Mouse (Mus musculus): Measurements from ENCODE around the gene Smarcb1.

The Smarcb1 gene

DNA sequence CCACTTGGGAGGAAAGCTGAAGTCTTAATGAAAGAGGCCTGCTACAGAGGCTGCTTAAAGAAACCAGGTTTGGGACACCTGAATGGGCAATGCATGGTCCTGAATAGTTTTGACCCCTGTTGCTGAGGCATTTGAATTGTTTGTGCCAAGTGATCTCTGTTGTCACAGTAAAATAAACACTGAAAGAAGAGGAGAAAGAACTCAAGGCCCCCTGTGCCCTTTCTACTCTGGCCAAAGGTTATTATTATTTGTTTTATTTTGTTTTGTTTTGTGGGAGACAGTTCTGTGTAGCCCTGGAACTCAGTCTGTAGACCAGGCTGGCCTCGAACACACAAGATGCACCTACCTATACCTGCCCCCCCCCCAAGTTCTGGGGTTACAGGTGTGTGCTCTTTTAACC, 13.6 kb upstream of the Smarcb1 start:
- no peak for DNase-seq (ENCODE audit: extremely low read depth, low read depth)

DNA sequence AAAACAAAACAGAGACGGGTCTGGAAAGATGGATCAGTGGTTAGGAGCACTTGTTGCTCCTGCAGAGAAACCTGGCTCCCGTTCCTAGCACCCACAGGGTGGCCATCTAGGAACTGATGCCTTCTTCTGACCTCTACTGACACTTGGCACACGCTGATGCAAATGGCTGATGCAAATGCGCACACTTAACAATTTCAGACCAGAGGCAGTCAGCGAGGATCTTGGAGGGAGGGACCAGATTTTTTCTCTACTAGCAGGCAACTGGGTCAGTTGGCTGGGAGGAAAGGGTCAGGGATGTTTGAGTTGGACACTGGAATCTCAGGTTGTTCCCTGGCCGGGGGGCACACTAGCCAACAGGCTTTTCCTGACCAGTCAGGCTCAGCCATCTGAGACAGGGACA, 11.5 kb upstream of the Smarcb1 start, which contains the start of gene Chchd10:
Gene Chchd10 (plus strand): TSS at position 240 of the 400 bp plus-strand sequence.
- no peak for DNase-seq (ENCODE audit: extremely low read depth, low read depth)

DNA sequence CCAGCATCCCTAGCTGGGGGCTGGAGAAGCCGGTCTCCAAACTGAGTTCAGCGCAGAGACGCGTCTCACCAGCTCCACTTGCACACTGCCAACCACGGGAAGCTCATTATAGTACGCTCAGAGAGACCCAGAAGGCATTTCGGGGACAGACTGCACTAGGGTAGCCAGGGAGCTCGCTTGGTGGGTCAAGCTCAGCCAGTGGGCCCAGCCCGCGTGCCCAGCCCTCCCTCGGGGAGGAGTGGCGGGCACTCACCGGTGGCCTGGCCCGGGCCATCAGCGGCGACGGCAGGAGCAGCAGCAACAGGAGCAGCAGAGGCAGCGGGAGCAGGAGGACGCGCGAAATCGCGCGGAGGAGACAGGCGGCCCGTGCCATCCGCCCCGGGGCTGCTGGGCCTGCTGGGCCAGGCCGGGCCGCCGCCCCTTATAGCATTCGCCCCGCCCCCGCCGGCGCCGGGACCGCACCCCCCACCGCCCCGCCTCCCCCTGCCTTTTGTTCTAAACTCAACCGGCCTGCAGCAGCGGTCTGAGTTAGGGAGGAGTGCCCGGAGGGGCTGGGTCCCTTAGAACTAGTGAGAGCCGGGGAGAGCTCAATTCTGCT, 10.8 kb upstream of the Smarcb1 start:
- DNase-seq (ENCODE audit: extremely low read depth, low read depth): no peak

DNA sequence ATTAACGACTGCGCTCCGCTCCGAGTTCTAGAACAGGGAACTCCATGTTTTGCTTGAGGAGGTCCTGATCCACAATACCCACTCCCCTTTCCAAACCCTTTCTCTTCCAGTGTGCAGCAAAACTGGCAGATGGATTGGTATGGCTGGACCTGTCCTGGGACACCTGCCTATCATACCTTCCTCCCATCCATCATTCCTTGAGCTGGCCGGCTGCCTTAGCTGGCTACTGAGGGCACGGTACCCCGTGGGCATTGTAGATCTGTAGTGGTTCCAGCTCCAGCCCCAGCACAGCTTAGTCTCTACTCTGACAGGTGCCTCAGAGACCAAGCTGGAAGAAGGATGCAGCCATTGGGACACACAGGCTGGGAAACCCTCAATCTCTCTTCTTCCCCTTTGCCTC, 9.9 kb upstream of the Smarcb1 start:
- no peak for DNase-seq (ENCODE audit: extremely low read depth, low read depth)

DNA sequence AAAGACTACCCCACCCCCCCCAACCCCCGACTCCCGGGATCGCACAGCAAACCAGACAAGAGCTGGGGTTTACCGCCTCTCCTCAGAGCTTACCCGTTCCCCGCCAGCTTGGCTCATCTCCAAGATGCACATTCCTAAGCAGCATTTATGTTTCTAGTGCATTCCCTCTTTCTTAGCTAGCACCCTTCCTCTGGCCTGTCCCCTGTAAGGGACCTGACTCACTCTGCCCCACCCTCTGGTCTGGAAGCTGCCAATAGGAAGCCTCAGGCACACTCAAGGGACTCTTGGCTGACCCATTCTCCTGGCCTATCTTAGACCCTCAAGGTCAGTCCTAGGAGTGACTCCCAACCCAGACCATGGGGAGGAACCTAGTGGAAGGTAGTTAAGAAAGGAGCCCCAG, 8.9 kb upstream of the Smarcb1 start:
- no peak for DNase-seq (ENCODE audit: extremely low read depth, low read depth)

DNA sequence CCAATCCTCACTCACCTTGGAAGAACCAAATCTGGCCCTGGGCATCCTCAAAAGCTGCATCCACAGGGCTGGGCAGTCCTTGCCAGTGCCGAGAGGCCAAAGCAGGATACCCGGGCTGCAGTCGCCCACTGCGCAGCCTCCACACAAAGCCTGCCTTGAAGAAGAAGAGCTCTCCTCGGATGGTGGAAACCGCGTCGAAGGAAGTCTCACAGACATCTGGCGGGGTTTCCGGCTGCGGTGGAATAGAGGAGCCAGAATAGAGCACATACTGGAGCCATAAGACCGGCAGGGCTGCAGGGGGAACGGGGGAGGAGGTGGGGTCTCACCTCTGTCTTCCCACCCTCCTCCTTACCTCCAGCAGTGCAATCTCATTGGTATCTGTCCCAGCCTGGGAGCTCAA, 5.0 kb upstream of the Smarcb1 start:
- no peak for DNase-seq (ENCODE audit: extremely low read depth, low read depth)

DNA sequence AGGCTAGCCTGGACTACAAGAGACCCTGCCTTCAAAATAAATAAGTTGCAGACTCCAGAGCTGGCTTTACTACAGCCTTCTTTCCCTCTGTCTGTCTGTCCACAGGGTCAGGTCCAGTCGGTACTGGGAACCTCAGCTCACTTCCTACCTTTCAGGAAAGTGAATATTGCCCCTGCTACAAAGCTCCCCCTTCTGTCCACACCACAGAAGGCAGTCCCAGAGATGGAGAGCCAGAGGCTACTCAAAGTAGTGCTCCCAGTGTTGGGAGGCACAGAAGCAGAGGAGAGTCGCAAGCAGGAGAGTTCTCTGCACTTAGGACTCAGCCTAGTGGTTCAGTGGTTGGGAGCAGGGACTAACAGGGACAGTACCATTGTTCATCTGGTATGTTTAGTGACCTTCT, 2.9 kb upstream of the Smarcb1 start:
- DNase-seq (ENCODE audit: extremely low read depth, low read depth): no peak

DNA sequence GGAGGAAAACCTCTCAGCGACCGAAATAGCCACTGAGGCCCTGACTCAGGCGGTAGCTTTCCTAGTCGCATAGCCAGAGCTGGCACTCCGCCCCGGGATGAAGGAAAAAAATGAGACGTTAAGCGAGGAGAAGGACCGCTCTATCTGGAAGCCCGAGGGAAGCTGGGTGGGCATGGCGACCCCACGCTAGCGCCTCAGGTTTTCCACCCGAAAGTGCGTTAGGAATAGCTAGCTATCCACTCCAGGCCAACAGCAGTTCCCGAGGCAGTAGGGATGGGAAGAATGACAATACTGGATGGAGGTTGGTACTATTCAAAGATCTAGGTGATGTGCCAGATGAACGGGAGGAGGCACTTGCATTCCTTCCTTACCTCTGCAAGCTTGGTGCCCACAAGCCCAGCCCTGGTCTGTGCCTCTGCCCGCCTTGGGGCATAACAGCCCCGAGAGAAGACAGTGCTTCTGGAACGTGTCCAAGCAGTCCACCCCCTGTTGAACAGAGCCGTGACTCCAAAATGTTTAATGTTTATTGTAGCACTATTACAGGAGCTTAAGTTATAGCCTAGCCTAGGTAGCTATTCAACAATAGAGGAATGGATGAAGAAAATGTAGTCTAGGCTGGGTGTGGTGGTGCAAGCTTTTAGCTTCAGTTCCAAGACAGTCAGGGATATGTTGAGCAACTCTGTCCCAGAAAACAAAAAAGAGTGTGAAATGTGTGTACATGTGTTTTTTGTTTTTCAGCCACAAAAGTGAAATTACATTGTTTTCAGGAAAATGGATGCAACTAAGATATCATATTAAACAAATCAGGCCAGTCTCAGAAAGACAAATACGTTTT, 526 bp upstream of the Smarcb1 start:
- DNase-seq (ENCODE audit: extremely low read depth, low read depth): peak; percentile 3

DNA sequence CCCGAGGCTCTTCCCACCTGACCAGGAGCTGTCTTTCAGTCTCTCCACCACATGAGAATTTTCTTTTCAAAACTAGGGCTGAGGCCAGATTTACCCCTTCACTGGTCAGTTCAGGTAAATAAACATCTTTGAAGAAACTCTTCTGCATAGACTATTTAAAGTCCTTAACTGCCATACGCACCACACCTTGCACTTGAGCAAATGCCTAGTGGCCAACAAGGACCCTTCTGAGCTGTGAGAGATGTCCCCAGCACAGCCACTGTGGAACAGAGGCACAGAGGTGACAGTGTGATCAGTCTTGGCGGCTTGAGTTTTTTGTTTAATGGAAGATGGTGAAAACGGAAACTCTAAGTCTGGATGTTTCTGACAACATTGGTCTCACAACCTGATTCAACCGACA, 2.4 kb downstream of the Smarcb1 start:
- no peak for DNase-seq (ENCODE audit: extremely low read depth, low read depth)

DNA sequence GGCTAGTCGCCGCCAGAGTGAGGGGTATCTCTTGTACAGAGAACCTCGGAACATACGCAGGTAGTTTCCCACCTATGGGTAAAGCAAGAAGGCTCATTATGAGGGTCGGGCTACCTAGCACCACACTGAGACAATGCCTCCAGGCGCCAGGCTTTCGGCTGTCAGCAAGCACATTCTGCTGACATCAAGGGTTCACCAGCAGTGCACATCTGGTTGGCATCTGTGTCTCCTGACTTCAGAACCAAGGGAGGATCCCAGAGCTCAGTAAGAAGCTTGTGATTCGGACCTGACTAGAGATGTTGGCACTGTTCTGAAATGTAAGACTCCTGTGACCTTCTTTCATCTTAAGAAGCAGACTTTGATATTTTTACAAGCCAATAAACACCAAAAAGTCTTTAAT, 4.6 kb downstream of the Smarcb1 start:
- no peak for DNase-seq (ENCODE audit: extremely low read depth, low read depth)

DNA sequence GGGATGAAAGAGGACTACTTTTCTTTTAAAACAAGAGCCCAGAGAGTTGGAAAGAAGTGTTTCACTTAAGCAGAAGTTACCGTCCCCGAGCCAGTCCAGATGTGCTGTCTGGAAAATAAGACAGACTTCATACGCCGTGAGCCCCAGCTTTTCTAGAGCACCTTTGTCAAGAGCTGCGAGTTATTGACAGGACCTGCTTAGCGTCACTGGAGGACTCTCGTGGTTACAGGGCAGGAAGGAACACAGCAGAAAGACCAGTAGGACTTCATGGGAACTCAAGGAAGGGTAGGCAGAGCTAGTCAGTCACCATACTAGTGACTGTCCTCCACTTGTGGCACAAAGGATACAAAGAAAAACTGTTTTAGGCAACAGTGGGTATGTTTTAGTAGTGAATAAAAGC, 5.9 kb downstream of the Smarcb1 start:
- no peak for DNase-seq (ENCODE audit: extremely low read depth, low read depth)

DNA sequence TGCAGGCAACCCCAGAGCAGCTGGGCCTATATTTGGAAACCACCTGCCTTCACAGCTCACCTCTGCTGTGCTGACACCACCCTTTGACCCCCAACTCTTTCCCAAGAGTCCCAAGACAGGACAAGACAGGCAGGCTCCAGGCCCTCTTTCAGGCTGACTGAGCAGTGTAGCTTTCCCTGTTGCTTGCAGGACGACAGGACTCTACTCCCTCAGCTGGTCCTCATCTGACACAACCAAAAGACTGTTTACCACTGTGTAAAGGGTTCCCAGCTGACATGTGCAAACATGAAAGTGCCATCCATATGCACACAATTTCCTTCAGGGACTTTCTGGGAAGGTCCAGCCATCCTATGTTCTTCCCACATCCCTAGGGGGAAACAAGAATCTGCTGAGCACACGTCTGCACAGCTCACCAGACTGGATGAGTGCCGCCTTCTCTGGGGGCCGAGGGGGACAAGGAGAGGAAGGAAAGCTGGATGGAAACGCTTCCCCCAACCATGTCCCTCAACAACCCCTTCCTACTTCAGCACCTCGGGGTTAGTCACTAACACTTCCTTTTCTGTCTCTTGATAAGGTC, 8.3 kb downstream of the Smarcb1 start:
- DNase-seq (ENCODE audit: extremely low read depth, low read depth): no peak

DNA sequence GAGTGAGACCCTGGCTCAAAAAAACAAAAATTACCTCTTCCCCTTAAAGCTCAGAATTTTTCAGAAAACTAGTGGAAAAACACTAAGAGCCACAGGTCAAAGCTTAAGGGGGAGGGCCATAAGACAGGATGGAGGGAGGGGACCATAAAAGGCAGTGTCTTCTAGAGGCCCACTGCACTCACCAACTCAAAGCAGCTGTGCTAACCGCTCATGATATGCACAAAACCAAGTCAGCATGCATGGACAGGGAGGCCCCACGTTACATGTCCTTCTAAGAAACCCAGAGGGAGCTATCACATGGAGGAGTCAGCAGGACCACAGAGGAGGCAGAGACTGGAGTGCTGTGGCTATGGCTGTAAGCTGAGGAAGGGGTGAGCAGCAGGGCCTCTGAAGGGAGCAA, 10.7 kb downstream of the Smarcb1 start:
- DNase-seq (ENCODE audit: extremely low read depth, low read depth): no peak

DNA sequence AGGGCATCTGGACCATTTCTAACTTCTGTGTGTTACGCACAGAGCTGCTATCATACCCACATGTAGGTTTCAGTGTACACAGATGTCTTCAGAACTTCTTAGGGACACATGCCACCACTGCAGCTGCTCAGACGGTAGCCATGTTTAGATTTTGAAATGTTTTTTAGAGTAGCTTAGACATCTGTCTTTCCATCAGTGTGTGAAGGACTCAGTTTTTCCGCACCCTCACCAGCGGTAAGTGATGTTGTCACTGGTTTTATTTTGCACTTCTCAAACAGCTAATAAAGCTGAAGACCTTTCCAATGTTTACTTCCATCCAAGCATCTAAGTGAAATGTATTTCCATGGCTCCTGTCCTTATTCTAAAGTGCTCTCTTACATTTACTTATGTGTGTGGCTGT, 14.5 kb downstream of the Smarcb1 start:
- no peak for DNase-seq (ENCODE audit: extremely low read depth, low read depth)

DNA sequence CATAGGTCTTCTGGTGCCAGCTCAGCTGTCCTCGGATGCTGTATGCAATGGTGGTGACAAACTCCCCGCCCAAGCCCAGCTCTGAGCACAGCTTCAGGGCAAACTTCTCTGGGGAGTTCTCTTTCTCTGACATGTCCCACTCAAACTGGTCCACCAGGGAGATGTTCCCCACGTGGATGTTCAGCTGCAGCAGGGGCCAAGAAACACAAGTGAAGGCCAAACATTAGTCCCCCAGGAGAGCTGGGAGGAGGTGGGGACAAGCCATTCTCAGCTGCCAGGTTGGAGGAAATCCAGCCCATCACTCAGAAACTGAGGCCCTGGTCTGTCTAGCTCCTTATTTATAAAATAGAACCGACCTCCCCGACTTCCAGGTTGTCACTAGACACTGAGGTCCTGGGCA, 17.0 kb downstream of the Smarcb1 start:
- no peak for DNase-seq (ENCODE audit: extremely low read depth, low read depth)

DNA sequence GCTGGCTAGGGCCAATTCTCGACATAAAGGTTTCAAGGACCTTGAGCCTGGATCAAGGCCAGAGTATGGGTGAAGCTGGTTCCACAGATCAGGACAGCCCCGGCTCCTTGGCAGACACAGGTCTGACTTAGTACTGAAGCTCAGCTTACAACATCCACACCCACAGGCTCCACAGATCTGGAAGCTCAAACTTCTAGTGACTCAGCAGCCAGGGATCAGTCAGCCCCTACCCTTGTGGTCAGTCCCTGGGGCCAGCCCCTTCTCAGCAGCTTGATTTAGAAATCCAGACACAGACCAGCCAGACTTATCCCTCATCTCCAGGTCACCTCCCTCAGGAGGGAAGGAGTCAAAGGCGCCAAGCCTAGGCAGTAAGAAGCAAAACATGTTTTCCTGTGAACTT, 22.6 kb downstream of the Smarcb1 start:
- no peak for DNase-seq (ENCODE audit: extremely low read depth, low read depth)

DNA sequence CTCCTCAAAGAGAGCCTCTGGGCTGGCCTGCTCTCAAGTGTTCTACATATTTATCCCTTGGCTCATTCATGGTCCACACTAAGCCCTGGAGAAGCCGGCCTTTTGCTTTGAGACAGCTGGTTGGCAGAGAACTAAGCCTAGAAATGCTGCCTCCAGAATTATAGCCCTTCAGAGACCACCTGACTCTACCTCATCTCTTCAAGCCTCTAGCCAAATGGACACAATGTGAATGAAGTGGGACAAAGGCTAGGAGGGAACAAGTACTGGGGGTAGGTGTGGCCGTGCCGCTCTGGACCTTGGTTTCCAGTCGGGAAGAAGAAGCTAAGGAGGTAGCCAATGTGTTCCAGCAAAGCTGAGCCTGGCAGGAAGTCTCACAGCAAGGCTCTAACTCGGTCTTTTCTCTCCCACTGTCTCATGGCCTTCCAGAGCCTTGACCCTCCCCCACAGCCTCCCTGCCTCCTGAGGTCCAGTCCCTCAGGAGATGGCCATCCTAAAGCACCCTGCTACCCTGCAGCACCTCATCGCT, 23.3 kb downstream of the Smarcb1 start:
- DNase-seq (ENCODE audit: extremely low read depth, low read depth): no peak

DNA sequence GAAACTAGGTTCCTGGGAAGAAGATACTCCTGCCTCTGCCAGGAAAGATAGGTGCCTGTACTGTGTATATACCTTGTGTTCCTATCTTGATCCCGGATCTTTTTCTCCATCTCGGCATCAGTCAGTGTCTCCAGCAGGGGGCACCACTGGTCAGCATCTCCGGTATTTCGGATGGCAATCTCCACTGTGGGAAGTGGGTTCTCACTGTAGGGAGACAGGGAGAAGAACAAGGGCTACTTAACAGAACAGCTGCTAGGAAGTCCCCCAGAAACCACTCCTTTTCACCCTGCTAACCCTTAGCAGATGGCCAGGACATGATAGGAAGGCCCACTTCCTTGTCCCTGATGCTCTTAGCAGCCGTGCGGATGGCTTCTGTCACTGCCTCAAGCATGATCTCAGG, 24.0 kb downstream of the Smarcb1 start:
- DNase-seq (ENCODE audit: extremely low read depth, low read depth): peak; percentile 6

DNA sequence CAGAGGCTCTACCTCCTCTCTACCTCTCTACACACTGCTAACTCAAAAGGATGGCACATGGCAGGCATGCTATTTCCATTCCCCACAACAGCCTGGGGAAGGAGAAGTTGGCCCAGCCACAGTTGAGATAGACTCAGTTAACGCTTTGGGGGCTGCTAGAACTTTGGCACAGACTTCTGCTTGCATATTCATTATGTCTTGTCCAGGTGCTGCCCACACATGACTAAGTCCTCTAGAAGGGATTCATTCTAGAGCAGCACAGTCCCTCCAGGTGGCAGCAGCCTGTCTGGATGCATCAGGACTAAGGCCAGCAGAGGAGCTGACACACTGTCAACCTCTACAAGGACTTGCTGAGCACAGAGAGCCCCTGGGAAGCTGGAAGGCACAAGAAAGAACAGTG, 25.2 kb downstream of the Smarcb1 start:
- no peak for DNase-seq (ENCODE audit: extremely low read depth, low read depth)

DNA sequence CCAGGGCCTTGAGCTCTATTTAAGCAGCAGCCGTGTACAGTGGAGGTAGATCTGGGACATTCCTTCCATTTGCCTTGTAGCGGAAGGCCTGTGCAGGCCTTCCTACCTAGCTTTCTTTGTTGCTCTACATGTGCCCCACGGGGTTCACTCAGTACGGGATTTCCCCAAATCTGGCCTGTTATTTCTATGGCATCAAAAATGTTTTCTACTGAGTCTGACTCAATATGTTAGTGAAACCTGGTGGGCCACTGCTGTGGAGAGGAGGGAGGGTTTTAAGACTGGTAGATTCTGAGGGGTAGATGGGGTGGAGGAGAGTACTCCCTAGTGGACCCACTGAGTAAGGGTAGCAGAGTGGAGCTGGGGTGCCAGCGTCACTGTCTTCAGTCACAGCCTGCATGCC, 25.7 kb downstream of the Smarcb1 start:
- no peak for DNase-seq (ENCODE audit: extremely low read depth, low read depth)

DNA sequence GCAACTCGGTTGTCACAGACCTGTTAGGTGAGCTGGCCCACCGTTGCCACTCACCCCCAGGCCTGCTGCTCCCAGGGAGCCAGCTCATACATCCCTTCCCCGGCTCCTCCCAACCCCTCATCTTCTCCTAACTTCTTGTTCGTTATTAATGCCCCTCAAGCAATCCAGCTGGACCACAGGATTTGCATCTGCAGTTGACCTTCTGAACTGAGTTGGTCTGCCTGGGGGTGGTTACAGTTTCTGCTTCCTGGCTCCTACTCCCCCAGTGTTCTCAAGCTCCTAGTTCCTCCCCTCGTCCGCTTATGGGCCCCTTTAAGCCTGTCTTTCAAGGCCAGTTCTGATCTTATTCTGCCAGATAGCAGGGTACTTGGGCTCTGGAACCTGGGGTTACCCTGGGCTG, 26.8 kb downstream of the Smarcb1 start:
- no peak for DNase-seq (ENCODE audit: extremely low read depth, low read depth)

DNA sequence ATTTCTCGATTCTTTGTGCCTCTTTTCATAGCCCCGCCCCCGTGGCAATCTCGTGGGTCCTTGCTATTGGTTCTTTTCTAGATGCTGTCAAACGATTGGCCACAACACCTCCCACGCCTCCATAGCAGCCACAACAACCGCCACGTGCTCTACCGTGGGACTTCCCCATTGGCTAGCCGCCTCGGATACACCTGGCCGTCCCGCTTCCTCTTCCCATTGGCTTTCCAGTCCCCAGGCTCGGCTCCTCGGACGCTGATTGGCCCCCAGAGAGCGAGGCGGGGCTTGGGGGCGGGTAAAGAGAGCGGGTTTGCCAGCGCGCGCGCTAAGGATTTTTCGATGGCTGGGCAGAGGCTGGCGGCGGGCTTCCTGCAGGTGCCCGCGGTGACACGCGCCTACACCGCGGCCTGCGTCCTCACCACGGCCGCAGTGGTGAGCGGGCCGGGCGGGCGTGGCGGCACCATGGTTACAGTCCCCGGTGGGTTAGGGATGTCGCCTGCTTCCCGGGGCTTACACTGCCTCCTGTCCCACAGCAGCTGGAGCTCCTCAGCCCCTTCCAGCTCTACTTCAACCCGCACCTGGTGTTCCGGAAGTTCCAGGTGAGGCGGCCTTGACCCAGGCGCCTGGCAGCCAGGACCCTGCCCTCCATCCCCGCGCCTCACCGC, 28.2 kb downstream of the Smarcb1 start, which contains the start of gene Derl3:
Gene Derl3 (plus strand): TSS at position 325 of the 662 bp plus-strand sequence.
- peak; percentile 98 for DNase-seq (ENCODE audit: extremely low read depth, low read depth)
